Mouse (Mus musculus) mouse embryonic stem cell (cell line): Measurements from ENCODE around the gene Endov.

Source experiments
- in situ Hi-C, 2 experiments: fragments of 300-500 bp; cut with MboI; formaldehyde crosslinking; loops; 1 replicate in 1 of 2; 3 replicates in 1 of 2; pipeline ENCODE4 v1.14.3; 2019 to 2020; ENCODE audit warnings: low sequenced_read_pairs in 2 of 2, low pct_unique_long_range_greater_than_20kb in 1 of 2, mixed read lengths in 1 of 2; ENCODE audit not compliant: unreplicated experiment in 1 of 2

Gene Endov

GRCm38 (mm10) chr11:119554706-119555105, 63.6 kb downstream of the Endov start:
- in situ Hi-C loops: no loop called here

GRCm38 (mm10) chr11:119555170-119555569, 64.0 kb downstream of the Endov start:
- in situ Hi-C loops: no loop called here

GRCm38 (mm10) chr11:119557940-119558869, 67.1 kb downstream of the Endov start:
- in situ Hi-C loops: no loop called here

DNA sequence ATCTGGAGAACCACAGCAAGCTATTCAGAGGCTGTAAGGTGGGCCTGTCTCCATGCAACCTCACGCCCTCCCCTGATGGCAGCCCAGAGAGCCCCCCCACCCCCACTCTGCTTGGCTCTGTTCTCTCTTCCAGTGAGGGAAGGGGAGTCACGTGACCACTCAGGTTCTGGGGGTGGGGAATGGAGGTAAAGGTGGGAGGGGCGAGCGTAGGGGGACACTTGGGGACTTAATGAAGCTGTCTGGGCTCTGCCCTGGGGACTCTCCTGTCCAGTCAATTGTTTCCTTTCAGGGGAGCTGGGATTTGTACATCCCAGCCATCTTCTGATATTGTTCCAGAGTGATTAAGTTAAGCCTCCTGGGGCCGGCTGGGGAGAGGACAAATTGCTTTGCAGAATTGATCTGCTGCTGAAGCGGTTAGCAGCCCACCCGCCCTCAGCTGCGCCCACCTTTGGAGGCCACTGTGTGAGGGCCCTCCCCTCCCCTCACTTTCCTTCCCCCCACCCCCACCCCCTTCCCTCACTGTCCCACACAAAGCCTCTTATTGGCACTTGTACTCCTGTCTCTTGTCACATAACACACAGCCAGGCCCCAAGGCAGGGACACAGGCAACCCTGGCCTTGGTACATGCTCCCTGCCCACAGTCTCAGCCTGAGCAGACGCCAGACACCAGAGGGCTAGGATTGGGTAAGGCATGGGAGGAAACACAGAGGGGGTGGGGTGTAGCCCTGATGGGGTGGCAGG, 67.9 kb downstream of the Endov start:
- in situ Hi-C loops: no loop called here
